Mouse (Mus musculus) ovary, postnatal 36 days (tissue): ENCODE data around the gene Slc26a3.
A peak's percentile ranks its signal among the peaks of the same experiment; 100 is the strongest.
"Not testable (repeated sequence)": the region's sequence is repeated elsewhere in the genome, so short reads cannot be mapped to it uniquely, and the experiment has no call there.

Experiments
- DNase-seq: peaks from one replicate; pipeline ENCODE4 v3.0.0; 2022; ENCODE audit warnings: low spot score, mixed read lengths

The Slc26a3 gene

GRCm38 (mm10) chr12:31421901-31422574, 31.4 kb downstream of the Slc26a3 start:
- no peak for DNase-seq

DNA sequence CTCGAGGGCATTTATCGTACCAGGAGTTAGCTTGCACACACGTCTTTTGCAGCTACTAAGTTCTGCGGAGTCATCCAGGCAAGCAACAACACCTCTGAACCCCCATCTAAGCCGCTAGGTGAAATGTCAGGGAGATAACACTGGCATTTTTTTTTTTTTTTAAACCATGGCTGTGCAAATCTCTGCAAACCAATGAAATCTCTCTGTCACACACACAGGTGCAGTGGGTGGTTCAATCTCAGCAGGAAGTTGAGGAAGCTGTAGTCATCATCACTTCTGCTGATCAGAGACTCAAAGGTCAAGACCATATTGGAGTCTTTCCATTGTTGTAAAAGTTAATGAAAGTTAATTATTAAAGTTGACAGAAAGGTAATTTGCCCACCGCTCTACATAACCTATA, 47.1 kb downstream of the Slc26a3 start:
- DNase-seq: no peak

GRCm38 (mm10) chr12:31439612-31440011, 48.9 kb downstream of the Slc26a3 start:
- DNase-seq: no peak

GRCm38 (mm10) chr12:31444131-31444546, 53.5 kb downstream of the Slc26a3 start:
- DNase-seq: peak; percentile 30

DNA sequence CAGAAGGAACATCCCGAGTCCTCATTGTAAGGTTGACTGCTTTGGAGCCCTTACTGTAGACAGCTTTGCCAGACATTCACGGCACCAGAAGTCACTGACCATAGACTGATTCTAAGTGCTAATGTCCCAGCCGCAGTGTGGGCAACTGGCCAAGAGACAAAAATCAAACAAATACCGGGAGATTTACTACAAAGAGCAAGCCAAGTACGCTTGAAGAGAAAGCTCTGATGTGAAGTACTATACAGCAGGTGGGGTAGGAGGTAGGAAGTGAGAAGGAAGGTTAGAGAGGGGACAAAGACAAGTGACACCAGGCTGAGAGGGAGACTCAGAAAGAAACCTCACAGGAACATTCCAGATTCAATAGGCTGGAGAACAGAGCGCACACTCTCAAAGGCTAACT, 54.2 kb downstream of the Slc26a3 start:
- no peak for DNase-seq

- no peak for DNase-seq
These were observed 58.7 kb downstream of the Slc26a3 start for GRCm38 (mm10) chr12:31449341-31449740.

- no peak for DNase-seq
These were observed 65.6 kb downstream of the Slc26a3 start for GRCm38 (mm10) chr12:31456271-31456670.

DNA sequence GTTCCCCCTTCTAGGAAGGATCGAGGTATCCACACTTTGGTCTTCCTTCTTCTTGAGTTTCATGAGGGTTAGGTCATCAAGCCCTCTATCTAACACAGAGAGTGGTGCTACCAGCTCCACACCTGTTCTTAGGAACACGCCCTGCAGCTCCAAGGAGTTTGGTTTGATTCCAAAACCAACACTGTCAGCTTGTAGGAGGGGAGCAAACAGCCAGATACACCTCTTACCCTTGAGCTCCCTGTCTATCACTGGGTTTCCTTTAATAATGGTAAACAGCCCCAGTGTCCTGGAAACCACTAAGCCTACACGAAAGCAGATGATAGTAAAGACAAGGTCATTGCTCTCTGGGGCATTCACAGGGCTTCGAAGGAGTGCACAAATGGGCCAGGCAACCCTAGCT, 67.8 kb downstream of the Slc26a3 start:
- DNase-seq: no peak

GRCm38 (mm10) chr12:31460270-31460669, 69.6 kb downstream of the Slc26a3 start:
- DNase-seq: not testable (repeated sequence)

GRCm38 (mm10) chr12:31461371-31461770, 70.7 kb downstream of the Slc26a3 start:
- no peak for DNase-seq

- no peak for DNase-seq
These were observed 71.9 kb downstream of the Slc26a3 start for GRCm38 (mm10) chr12:31462615-31463014.

DNA sequence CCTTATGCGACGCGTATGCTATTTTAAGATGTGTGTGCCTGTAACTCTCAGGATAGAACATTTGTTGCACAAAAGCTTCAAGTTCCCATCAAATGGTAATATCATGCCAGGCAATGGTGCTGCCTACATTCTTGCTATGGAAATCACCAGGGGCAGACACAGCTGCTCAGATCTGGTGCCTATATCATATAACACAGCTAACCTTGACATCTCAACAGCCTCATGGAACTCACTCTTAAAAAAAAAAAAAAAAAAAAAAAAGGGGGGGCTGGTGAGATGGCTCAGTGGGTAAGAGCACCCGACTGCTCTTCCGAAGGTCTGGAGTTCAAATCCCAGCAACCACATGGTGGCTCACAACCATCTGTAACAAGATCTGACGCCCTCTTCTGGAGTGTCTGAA, 87.5 kb downstream of the Slc26a3 start:
- DNase-seq: not testable (repeated sequence)

DNA sequence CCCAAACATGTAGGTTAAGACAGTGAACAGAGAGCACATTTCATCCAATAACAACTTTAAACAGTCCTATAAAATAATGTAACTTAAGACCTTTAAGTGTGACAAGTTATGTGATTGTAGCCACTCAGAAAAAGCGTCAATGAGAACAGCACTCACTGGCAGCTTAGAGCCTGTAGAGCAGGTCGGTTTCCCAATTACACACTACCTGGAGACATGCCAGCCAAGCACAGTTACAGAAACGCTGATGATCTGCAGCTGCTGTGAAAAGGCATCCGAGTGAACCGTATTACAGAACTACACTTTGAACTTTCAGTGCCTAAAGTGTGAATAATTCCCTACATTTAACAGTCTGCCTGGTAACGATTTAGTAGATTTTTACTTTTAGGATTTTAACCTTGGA, 95.8 kb downstream of the Slc26a3 start:
- DNase-seq: no peak

GRCm38 (mm10) chr12:31498936-31499313, 108.3 kb downstream of the Slc26a3 start:
- no peak for DNase-seq

- DNase-seq: peak; percentile 93
These were observed 108.9 kb downstream of the Slc26a3 start, which contains the start of gene Cbll1 for GRCm38 (mm10) chr12:31499314-31500131. Gene Cbll1, minus strand, starts transcription at chr12:31499616.

DNA sequence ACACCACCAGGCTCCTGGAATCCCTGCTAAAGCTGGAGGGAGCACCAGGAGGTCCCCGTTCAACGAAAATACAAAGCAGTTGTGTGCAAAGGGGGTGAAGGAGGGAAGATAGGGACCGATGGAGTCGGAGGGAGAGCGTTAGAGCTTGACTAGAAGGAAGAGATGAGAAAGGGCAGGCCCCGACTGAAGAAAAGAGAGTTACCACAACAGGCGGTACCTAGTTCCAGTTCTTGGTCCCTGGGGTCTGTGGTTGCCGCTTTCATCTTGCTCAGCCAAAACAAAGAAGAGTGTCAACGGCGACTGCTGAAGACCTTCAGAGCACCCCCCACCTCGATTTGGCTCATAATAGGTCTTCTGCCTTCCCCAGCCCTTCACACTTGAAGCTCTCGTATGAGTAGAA, 109.5 kb downstream of the Slc26a3 start:
- no peak for DNase-seq

GRCm38 (mm10) chr12:31501266-31501665, 110.6 kb downstream of the Slc26a3 start:
- no peak for DNase-seq

DNA sequence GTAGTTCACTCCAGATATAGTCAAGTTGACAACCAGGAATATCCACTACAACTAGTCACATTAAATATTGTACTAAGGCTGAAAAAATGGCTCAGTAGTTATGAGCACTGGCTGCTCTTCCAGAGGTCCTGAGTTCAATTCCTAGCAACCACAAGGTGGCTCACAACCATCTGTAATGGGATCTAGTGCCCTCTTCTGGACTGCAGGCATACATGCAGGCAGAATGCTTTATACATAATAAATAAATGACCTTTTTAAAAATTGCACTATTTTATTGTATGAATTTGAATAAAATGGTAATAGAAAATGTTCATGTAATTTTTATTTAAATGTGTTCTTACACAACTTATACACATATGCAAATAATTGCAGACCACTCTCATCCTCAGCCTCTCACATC, 112.5 kb downstream of the Slc26a3 start:
- no peak for DNase-seq

- no peak for DNase-seq
These were observed 117.2 kb downstream of the Slc26a3 start for GRCm38 (mm10) chr12:31507718-31508364.

DNA sequence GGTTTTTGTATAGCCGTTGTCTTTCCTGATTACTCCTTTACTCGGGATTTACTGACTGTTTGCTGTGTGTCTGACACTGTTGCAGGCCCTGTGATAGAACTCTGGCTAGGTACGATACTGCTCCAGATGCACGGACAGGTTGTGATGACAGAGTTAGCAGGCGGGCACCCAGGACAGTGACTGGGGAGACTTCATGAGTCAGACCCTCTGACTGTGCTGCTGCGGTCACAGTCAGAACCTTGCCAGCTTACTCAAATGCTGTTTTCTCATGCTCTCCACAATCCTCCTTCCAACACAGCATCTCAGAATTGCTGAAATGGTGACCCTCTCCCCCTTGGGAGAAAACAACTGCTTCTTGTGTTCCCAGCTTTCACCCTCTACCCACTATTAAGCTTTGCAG, 117.8 kb downstream of the Slc26a3 start:
- no peak for DNase-seq

DNA sequence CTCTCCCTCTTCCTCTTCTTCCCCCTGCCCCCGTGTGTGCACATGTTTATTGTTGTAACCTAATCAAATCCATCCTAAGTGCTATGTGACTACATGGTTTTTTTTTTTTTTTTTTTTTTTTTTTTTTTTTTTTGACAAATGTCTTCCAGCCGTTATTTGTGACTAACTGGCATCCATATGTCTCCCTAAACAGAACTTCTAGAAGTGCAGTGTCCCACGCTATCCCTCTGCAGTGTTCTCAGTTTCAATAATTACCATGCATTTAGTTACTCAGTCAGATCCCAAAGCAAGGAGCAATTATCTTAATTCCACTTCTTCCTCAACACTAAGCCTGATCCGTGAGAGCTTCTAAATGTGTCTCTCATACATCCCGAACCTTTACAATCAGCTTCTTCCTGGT, 120.5 kb downstream of the Slc26a3 start:
- DNase-seq: no peak

DNA sequence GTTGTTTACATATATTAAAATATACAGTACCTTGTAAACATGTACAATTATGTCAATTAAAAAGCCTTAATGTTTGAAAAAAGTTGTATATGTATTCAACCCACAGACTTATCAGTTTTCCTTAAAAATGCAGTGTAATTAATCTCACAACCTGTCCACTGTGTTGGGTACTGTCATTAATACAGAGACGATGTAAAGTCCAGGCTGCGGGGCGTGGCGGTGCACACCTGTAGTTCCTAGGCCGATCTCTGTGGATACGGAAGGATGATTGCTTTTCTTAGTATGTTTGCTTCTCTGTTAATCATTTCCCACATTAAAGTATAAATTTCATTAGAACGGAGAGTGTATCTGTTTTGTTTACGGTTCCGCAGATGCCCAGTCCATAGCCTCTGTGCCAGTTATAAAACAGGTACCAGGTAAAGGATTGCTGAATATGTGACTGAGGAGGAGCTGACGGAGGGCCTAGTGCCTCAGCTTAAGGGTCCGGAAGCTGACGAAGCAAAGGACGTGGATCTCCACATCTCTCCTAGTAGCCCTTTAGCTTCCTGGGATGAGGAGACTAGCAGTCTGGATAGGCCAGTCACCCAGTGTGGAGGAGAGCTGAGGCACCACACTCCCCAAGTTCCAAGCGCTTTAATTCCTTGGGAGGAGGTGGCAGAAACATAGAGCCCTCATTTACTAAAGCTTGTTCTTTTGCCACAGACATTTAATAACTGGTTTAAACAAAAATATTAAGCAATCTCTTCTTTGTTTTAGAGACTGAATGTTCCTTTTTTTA, 122.2 kb downstream of the Slc26a3 start:
- DNase-seq: no peak
